Comparison of ENCODE assay signal across 23 mouse cellular contexts in genomic region chrX:105288215-105288614, GRCm38 (mm10).
DNase-seq lines count a peak whose midpoint lies in the region; ATAC-seq and TF ChIP-seq lines count a peak whose summit lies in the region.
"Had no signal": no experiment of that assay in that cellular context is flagged by ENCODE, and none has a peak within 500 bp of the region (broad histone marks: within the 10 kb centered on the region; RNA-seq: fewer than 3 reads in every experiment).

No protein-coding gene starts in this region.

- no peaks in the 10 kb centered on the region for H3K9me3 ChIP-seq in forebrain, postnatal 0 days (ENCODE audit: low read length)
- no peaks in the 10 kb centered on the region for H3K9me3 ChIP-seq in forebrain, embryonic 12.5 days
- H3K9me3 ChIP-seq: G1E had no signal

- H3K4me3 ChIP-seq in forebrain, postnatal 0 days (ENCODE audit: low read depth, low read length), result no peak overlapping the region
- no peak overlapping the region for H3K4me3 ChIP-seq in forebrain, embryonic 12.5 days (replicated peaks)
- no peak overlapping the region for H3K4me3 ChIP-seq in layer of hippocampus, adult 2 months

- H3K4me1 ChIP-seq in forebrain, postnatal 0 days (ENCODE audit: insufficient read depth), result no peaks in the 10 kb centered on the region
- no peaks in the 10 kb centered on the region for H3K4me1 ChIP-seq in forebrain, embryonic 12.5 days

- H3K27ac ChIP-seq in forebrain, postnatal 0 days (ENCODE audit: low read depth, low read length), result no peak overlapping the region
- no peak overlapping the region for H3K27ac ChIP-seq in forebrain, embryonic 12.5 days
- H3K27ac ChIP-seq in layer of hippocampus, adult 2 months, result no peak overlapping the region

- H3K36me3 ChIP-seq in forebrain, postnatal 0 days (ENCODE audit: insufficient read depth), result no peaks in the 10 kb centered on the region
- no peaks in the 10 kb centered on the region for H3K36me3 ChIP-seq in forebrain, embryonic 12.5 days (replicated peaks)
- H3K36me3 ChIP-seq: G1E had no signal

- no peak overlapping the region for H3K9ac ChIP-seq in forebrain, postnatal 0 days
- H3K9ac ChIP-seq in forebrain, embryonic 12.5 days, result no peak overlapping the region

- peak; percentile 68 for ATAC-seq in forebrain, postnatal 0 days
- no peak for ATAC-seq in forebrain, embryonic 12.5 days (ENCODE audit: low FRiP score)
- ATAC-seq in frontal cortex, adult (ENCODE audit: low TSS enrichment), result peak; percentile 82
- ATAC-seq: activated CD4-positive, CD25-positive, alpha-beta regulatory T cell, adult 4 months; CD4-positive, CD25-positive, alpha-beta regulatory T cell, adult 4 months; Patski had no signal

- no peak for DNase-seq in forebrain, postnatal 0 days
- DNase-seq in frontal cortex, postnatal 10 days (ENCODE audit: low spot score in 2 of 2), result no peak
- DNase-seq in brain, adult 2 months (ENCODE audit: low read depth, low spot score), result peak; percentile 5
- DNase-seq in telencephalon, adult 2 months (ENCODE audit: low read depth, low spot score), result peak; percentile 6
- DNase-seq in heart, postnatal 4 days, result no peak
- no peak for DNase-seq in layer of hippocampus, adult 2 months (ENCODE audit: low spot score in 2 of 2)
- DNase-seq: adrenal gland, adult 2 months; adrenal gland, adult 8-10 months; adrenal gland, postnatal 10 days; adrenal gland, postnatal 14 days; adrenal gland, postnatal 25 days; adrenal gland, postnatal 36 days; B cell, adult 2 months; cerebellum, adult 11 months; cerebellum, adult 11-12 months; cerebellum, adult 18-20 months had no signal

- H3K27me3 ChIP-seq in forebrain, postnatal 0 days (ENCODE audit: insufficient read depth, low read length), result no peaks in the 10 kb centered on the region
- 0 out of 2 replicates have a peak, but pooled peaks cover 3% of the 10 kb centered on the region for H3K27me3 ChIP-seq in forebrain, embryonic 12.5 days
- H3K27me3 ChIP-seq: CH12.LX had no signal

- H3K4me2 ChIP-seq in forebrain, postnatal 0 days (ENCODE audit: low read depth), result no peak overlapping the region
- H3K4me2 ChIP-seq in forebrain, embryonic 12.5 days, result no peak overlapping the region

- no peak for TF ChIP-seq CTCF in forebrain, postnatal 0 days (IDR thresholded peaks at IDR 0.05; ENCODE audit: low read depth)
- TF ChIP-seq CTCF in layer of hippocampus, adult 2 months (conservative IDR thresholded peaks at IDR 0.05), result no peak

Comparison
In these comparisons a context has a peak if more than half of its experiments do, and no peak if none do; other contexts are left out.
1. DNase-seq: peak in brain, adult 2 months (single experiment) and telencephalon, adult 2 months (single experiment); none in forebrain, postnatal 0 days (single experiment), frontal cortex, postnatal 10 days (0 of 2), heart, postnatal 4 days (single experiment) and layer of hippocampus, adult 2 months (0 of 2).